Mouse (Mus musculus): ENCODE data around the gene Cntfr. TPM values are rescaled to one million over a fixed set of nuclear protein-coding genes. Genes with fewer than 3 reads are reported as not detected.
"Not testable (repeated sequence)": the region's sequence is repeated elsewhere in the genome, so short reads cannot be mapped to it uniquely, and the experiment has no call there.

Gene Cntfr
- polyA plus RNA-seq, 2 experiments = 0.17 to 0.75 TPM

GRCm38 (mm10) chr4:41704651-41705050 is 7.8 kb upstream of the Cntfr start:
- no peak overlapping the region for H3K9ac ChIP-seq (replicated peaks)
- TF ChIP-seq CTCF (IDR thresholded peaks at IDR 0.05; ENCODE audit: low read depth) (no peak), EP300 (IDR thresholded peaks at IDR 0.05; ENCODE audit: low read depth) (no peak)
- H3K9me3 ChIP-seq (ENCODE audit: control insufficient read depth, low read length) = no peaks in the 10 kb centered on the region
- H3K4me2 ChIP-seq (ENCODE audit: low read depth) = no peak overlapping the region
- H3K27me3 ChIP-seq (ENCODE audit: control insufficient read depth, insufficient read depth, low read length) = no peaks in the 10 kb centered on the region
- DNase-seq (ENCODE audit: low read depth in 3 of 3, low spot score in 3 of 3) = no peak
- no peaks in the 10 kb centered on the region for H3K4me1 ChIP-seq (replicated peaks; ENCODE audit: control insufficient read depth in 2 of 2, insufficient read depth in 2 of 2, low read length in 1 of 2)
- no peak for ATAC-seq (ENCODE audit: insufficient read depth)
- 7% methylated on average over 5 of the region's 5 CpGs for WGBS (ENCODE audit: insufficient replicate concordance)
- H3K36me3 ChIP-seq (replicated peaks; ENCODE audit: control insufficient read depth, insufficient read depth, low read depth) = no peaks in the 10 kb centered on the region
- no peak overlapping the region for H3K27ac ChIP-seq
- no peak overlapping the region for H3K4me3 ChIP-seq (ENCODE audit: insufficient read depth in 1 of 2, low read depth in 2 of 2, low read length in 2 of 2)

- not testable (repeated sequence) for H3K9me3 ChIP-seq (ENCODE audit: control insufficient read depth, low read length); H3K27ac ChIP-seq; H3K4me3 ChIP-seq (ENCODE audit: insufficient read depth in 1 of 2, low read depth in 2 of 2, low read length in 2 of 2); H3K27me3 ChIP-seq (ENCODE audit: control insufficient read depth, insufficient read depth, low read length); ATAC-seq (ENCODE audit: insufficient read depth); H3K4me1 ChIP-seq (replicated peaks; ENCODE audit: control insufficient read depth in 2 of 2, insufficient read depth in 2 of 2, low read length in 1 of 2); DNase-seq (ENCODE audit: low read depth in 3 of 3, low spot score in 3 of 3); H3K9ac ChIP-seq (replicated peaks); H3K36me3 ChIP-seq (replicated peaks; ENCODE audit: control insufficient read depth, insufficient read depth, low read depth); H3K4me2 ChIP-seq (ENCODE audit: low read depth)
- 43% methylated on average over 2 of the region's 2 CpGs for WGBS (ENCODE audit: insufficient replicate concordance)
Measured at GRCm38 (mm10) chr4:41702226-41702625, 5.3 kb upstream of the Cntfr start.

GRCm38 (mm10) chr4:41700224-41700623 is 3.3 kb upstream of the Cntfr start:
- H3K27me3 ChIP-seq (ENCODE audit: control insufficient read depth, insufficient read depth, low read length); H3K27ac ChIP-seq; H3K4me3 ChIP-seq (ENCODE audit: insufficient read depth in 1 of 2, low read depth in 2 of 2, low read length in 2 of 2); H3K36me3 ChIP-seq (replicated peaks; ENCODE audit: control insufficient read depth, insufficient read depth, low read depth); H3K9ac ChIP-seq (replicated peaks); H3K4me2 ChIP-seq (ENCODE audit: low read depth); DNase-seq (ENCODE audit: low read depth in 3 of 3, low spot score in 3 of 3); H3K4me1 ChIP-seq (replicated peaks; ENCODE audit: control insufficient read depth in 2 of 2, insufficient read depth in 2 of 2, low read length in 1 of 2); H3K9me3 ChIP-seq (ENCODE audit: control insufficient read depth, low read length); ATAC-seq (ENCODE audit: insufficient read depth): not testable (repeated sequence)
- whole genome bisulfite sequencing (ENCODE audit: insufficient replicate concordance) = 86% methylated on average over 2 of the region's 8 CpGs

GRCm38 (mm10) chr4:41699783-41700182 is 2.9 kb upstream of the Cntfr start, which contains the start of gene Il11ra1:
Gene Il11ra1, plus strand, starts transcription at chr4:41699989.
- not testable (repeated sequence) for H3K4me1 ChIP-seq (replicated peaks; ENCODE audit: control insufficient read depth in 2 of 2, insufficient read depth in 2 of 2, low read length in 1 of 2); H3K9ac ChIP-seq (replicated peaks); H3K9me3 ChIP-seq (ENCODE audit: control insufficient read depth, low read length); H3K27me3 ChIP-seq (ENCODE audit: control insufficient read depth, insufficient read depth, low read length); H3K27ac ChIP-seq; DNase-seq (ENCODE audit: low read depth in 3 of 3, low spot score in 3 of 3); ATAC-seq (ENCODE audit: insufficient read depth); H3K4me3 ChIP-seq (ENCODE audit: insufficient read depth in 1 of 2, low read depth in 2 of 2, low read length in 2 of 2); H3K36me3 ChIP-seq (replicated peaks; ENCODE audit: control insufficient read depth, insufficient read depth, low read depth); H3K4me2 ChIP-seq (ENCODE audit: low read depth)
- 76% methylated on average over 7 of the region's 10 CpGs for WGBS (ENCODE audit: insufficient replicate concordance)

- DNase-seq (ENCODE audit: low read depth in 3 of 3, low spot score in 3 of 3); H3K27me3 ChIP-seq (ENCODE audit: control insufficient read depth, insufficient read depth, low read length); H3K4me3 ChIP-seq (ENCODE audit: insufficient read depth in 1 of 2, low read depth in 2 of 2, low read length in 2 of 2); ATAC-seq (ENCODE audit: insufficient read depth); H3K4me1 ChIP-seq (replicated peaks; ENCODE audit: control insufficient read depth in 2 of 2, insufficient read depth in 2 of 2, low read length in 1 of 2); H3K9me3 ChIP-seq (ENCODE audit: control insufficient read depth, low read length); H3K27ac ChIP-seq; H3K36me3 ChIP-seq (replicated peaks; ENCODE audit: control insufficient read depth, insufficient read depth, low read depth); H3K4me2 ChIP-seq (ENCODE audit: low read depth); H3K9ac ChIP-seq (replicated peaks): not testable (repeated sequence)
- 17% methylated on average over 23 of the region's 32 CpGs for WGBS (ENCODE audit: insufficient replicate concordance)
Measured at GRCm38 (mm10) chr4:41698421-41699016, 1.6 kb upstream of the Cntfr start.

GRCm38 (mm10) chr4:41696452-41696851 is 437 bp downstream of the Cntfr start:
- not testable (repeated sequence) for ATAC-seq (ENCODE audit: insufficient read depth); H3K9me3 ChIP-seq (ENCODE audit: control insufficient read depth, low read length); H3K4me2 ChIP-seq (ENCODE audit: low read depth); H3K4me1 ChIP-seq (replicated peaks; ENCODE audit: control insufficient read depth in 2 of 2, insufficient read depth in 2 of 2, low read length in 1 of 2); H3K27me3 ChIP-seq (ENCODE audit: control insufficient read depth, insufficient read depth, low read length); H3K36me3 ChIP-seq (replicated peaks; ENCODE audit: control insufficient read depth, insufficient read depth, low read depth); H3K27ac ChIP-seq; H3K4me3 ChIP-seq (ENCODE audit: insufficient read depth in 1 of 2, low read depth in 2 of 2, low read length in 2 of 2); H3K9ac ChIP-seq (replicated peaks); DNase-seq (ENCODE audit: low read depth in 3 of 3, low spot score in 3 of 3)
- WGBS (ENCODE audit: insufficient replicate concordance) = 6% methylated on average over 13 of the region's 15 CpGs

DNA sequence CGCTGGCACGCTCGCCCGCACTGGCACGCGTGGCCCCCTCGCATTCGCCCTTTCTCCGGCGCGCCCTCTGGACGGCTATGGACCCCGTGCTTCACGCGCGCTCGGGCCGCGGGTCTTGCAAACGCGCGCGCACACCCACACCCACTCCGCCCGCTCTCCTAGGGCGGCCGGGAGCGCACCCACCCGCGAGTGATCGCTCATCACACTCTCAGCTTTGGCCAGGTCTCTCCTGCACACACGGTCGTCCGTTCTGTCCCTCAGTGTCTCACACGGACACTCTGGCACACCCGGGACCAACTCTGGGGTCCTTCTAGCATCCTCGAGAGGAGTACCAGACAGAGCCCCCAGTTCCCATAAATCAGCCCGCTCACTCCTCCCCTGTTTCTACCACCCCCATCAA is 1.1 kb downstream of the Cntfr start:
- H3K27me3 ChIP-seq (ENCODE audit: control insufficient read depth, insufficient read depth, low read length); ATAC-seq (ENCODE audit: insufficient read depth); H3K4me2 ChIP-seq (ENCODE audit: low read depth); H3K9ac ChIP-seq (replicated peaks); H3K4me1 ChIP-seq (replicated peaks; ENCODE audit: control insufficient read depth in 2 of 2, insufficient read depth in 2 of 2, low read length in 1 of 2); H3K27ac ChIP-seq; H3K4me3 ChIP-seq (ENCODE audit: insufficient read depth in 1 of 2, low read depth in 2 of 2, low read length in 2 of 2); H3K36me3 ChIP-seq (replicated peaks; ENCODE audit: control insufficient read depth, insufficient read depth, low read depth); H3K9me3 ChIP-seq (ENCODE audit: control insufficient read depth, low read length); DNase-seq (ENCODE audit: low read depth in 3 of 3, low spot score in 3 of 3): not testable (repeated sequence)
- WGBS (ENCODE audit: insufficient replicate concordance) = 3% methylated on average over 12 of the region's 38 CpGs

GRCm38 (mm10) chr4:41693511-41693910 is 3.4 kb downstream of the Cntfr start:
- 4% methylated on average over 4 of the region's 4 CpGs for WGBS (ENCODE audit: insufficient replicate concordance)
- not testable (repeated sequence) for DNase-seq (ENCODE audit: low read depth in 3 of 3, low spot score in 3 of 3); H3K4me3 ChIP-seq (ENCODE audit: insufficient read depth in 1 of 2, low read depth in 2 of 2, low read length in 2 of 2); H3K27me3 ChIP-seq (ENCODE audit: control insufficient read depth, insufficient read depth, low read length); H3K9ac ChIP-seq (replicated peaks); H3K4me1 ChIP-seq (replicated peaks; ENCODE audit: control insufficient read depth in 2 of 2, insufficient read depth in 2 of 2, low read length in 1 of 2); H3K27ac ChIP-seq; H3K36me3 ChIP-seq (replicated peaks; ENCODE audit: control insufficient read depth, insufficient read depth, low read depth); ATAC-seq (ENCODE audit: insufficient read depth); H3K9me3 ChIP-seq (ENCODE audit: control insufficient read depth, low read length); H3K4me2 ChIP-seq (ENCODE audit: low read depth)
